Mouse (Mus musculus) induced T-regulatory cell, adult 2 months (primary cell): Measurements from ENCODE around the gene Heg1.

Experiments
- DNase-seq: peaks from one replicate; pipeline ENCODE4 v3.0.0-alpha.2; 2012; ENCODE audit warnings: low read depth

The Heg1 gene

DNA sequence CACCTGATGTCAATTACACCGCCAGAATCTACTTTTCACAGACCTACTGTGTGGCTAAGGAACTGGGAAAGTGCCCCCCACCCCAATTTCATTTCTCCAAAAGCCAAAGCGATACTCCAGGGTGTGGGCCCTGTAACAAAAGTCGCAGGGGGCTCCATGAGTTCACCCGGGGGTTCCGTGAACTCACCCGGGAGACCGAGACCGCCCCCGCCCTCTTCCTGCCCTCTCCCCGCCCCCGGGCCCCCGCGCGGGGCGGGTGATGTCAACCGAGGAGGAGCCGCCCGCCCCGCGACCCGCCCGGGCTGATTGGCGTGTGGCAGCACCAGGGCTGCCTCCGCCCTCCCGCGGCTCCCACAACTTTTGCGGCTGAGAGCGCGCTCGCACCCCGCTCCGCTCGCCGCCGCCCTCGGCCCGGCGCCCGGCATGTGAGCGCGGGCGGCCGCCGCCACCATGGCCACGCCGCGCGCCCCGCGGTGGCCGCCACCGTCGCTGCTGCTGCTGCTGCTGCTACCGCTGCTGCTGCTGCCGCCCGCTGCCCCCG is at the start of gene Heg1:
TSS of gene Heg1 (plus strand) at position 209 of the 541 bp plus-strand sequence.
- DNase-seq = peak; percentile 92

DNA sequence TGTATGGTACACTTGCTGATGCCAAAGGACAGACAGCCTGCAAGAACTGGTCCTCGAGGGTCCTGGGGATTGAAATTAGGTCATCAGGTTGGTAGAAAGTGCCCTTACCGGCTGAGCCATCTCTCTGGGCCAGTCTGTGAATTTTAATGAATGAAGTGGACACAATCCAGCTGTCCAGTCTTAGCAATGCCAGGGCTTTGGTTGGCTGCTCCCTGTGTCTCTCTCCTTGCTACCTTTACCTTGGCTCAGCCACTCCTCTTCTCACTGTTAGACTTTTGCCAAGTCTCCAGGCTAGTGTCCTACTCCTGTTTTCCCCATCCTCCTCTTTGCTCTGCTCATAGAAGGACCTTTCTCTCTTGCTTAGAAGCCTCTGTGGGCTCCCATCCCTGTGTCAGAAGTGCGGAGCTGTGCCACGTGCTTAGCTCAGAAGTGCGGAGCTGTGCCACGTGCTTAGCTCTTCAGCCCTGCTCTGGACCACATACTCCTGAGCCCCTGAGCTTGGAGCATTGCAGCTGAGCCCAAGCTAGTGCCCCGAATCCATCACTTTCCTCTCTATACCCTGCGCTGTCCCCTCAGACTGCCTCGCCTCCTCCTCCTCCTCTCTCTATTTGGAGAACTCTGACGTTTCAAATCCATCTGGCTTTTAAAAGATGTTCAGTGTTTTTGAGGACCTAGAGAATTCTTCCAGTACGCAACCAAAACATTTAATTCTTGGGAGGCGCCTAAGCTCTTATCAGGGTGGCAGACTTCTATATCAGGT is 48.2 kb upstream of the Heg1 start:
- no peak for DNase-seq

DNA sequence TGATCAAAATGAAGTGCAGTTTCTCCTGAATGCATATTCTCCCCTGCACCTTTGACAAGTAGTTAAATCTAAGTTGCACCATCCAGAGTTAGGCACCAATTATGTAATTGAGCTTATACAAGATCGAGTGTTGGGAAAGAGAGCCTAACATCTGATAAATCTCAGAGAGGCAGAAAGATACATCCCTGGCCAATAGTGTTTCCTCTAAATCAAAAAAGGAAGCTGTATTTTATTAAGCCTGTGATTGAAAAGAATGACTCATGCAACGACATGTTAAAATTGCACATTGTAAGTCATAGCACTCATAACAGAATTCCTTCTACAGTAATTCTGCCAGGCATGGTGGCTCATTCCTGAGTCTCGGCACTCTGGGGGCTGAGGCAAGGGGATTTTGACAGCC is 42.4 kb upstream of the Heg1 start:
- DNase-seq = no peak

DNA sequence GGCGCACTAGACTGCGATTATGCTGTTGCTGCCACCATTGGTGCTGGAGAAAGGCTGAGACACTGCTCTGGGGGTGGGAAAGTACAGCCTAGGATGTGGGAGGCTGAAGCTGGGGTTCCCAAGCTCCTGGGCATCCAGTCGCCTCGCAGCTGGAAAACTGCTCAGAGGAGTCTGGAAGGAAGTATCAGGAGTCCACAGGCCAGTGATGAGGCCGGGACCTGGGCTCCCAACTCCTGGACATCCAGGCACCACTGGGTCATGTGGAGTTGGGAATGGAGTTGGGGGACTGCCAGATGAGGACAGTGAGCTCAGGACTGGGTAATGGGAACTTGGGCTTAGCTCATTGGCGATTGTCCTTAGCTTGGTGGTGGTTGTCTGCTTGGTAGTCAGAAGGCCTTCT is 31.1 kb upstream of the Heg1 start:
- DNase-seq = no peak

DNA sequence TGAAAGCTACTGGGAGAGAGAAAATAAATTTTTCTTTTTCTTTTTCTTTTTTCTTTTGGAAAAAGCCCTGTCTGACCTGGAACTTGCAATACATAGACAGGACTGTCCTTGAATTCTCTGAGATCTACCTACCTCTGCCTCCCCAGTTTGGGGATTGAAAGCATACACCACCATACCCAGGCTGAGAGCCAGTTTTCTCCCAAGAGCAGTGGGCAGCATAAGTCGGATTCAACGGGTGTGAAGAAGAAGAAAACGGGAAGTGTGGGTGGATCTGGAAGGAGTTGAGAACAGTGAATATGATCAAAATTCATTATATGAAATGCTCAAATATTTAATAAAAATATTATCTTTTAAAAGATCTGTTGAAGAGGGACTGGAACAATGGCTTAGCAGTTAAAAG is 28.7 kb upstream of the Heg1 start:
- DNase-seq = no peak

DNA sequence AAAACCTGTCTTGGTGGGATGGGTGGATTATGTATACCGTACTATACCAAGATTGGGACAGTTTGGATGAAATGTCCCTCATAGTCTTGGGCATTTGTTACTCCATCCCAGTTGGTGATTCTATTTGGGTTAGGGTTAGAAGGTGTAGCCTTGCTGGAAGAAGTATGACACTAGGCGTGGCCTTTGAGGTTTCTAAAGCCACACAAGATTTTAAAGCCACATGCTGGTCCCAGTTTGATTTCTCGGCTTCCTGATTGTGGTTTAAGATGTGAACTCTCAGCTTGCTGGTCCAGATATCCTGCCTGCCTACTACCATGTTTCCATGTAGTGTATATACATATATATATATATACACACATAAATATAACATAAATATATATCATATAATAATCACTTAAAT is 27.0 kb upstream of the Heg1 start:
- no peak for DNase-seq

DNA sequence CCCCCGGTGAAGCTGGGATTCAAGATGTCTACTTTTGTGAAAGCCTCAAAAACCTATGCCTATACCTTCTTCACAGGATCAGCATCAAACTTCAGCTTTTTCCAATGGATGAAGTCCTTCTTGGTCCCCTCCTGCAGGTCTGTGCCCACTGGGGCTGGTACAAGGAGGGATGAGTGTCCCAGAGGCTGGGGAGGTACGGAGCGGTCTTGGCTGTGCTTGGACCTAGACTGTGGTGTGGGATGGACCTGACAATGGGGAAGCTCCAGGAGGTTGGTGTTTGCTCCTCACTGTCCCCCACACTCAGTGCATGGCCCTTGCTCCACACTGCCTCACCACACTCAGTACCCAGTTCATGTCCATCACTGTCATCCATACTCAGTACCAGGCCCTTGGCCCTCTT is 26.0 kb upstream of the Heg1 start:
- DNase-seq = no peak

DNA sequence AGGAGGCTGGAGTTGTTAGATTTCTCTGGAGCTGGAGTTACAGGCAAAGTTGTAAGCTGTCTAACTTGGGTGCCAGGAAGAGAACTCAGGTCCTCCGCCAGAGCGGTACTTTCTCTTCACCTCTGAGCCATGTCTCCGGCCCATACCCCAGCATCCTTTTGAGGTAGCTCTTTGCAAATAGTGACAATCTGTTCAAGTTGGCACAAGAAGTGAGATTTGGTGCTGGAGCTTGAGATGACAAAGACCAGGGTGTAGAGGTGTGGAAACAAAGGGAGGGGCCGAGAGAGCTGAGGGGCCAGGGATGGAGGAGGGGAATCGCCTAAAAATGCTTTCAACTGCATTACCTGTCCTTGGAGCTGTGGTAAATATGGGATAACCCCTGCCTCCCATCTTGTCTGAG is 24.6 kb upstream of the Heg1 start:
- no peak for DNase-seq

DNA sequence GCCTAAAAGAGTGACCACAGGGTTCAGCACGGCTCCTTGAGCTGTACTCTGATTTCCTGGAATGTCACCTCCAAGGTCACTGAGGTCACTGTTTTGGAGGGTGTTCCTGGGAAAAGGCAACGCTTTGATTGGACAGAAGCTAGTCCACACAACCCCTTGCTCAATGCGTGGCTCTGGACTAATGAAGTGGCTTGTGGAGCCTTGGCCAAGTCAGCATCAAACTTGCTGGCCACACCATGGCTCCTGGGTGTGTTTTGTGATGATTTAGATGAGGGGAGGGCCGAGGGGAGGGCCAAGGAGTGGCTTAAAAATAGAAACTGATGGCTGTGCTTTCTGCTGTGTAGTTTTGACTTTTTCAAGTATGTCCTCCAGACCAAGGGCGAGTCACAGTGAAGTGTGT is 24.0 kb upstream of the Heg1 start:
- DNase-seq = no peak

DNA sequence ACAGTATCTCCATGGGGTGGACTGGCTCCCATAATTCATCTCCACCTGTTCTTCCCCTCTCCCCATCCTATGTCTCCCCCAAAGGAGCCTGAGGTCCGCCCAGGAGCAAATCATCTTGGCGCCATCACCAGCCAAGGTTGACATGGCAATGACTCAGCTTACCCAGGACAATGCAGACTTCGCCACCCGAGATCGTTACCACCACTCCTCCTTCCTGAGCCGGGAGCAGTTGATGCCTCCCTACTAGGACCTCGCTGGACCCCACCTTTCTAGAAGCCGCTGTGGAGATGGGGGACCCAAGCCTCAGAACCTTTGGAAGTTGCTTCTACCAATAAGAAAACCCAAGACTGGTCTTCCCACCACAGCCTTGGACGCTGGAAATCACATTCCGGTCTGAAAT is 21.3 kb upstream of the Heg1 start:
- no peak for DNase-seq

DNA sequence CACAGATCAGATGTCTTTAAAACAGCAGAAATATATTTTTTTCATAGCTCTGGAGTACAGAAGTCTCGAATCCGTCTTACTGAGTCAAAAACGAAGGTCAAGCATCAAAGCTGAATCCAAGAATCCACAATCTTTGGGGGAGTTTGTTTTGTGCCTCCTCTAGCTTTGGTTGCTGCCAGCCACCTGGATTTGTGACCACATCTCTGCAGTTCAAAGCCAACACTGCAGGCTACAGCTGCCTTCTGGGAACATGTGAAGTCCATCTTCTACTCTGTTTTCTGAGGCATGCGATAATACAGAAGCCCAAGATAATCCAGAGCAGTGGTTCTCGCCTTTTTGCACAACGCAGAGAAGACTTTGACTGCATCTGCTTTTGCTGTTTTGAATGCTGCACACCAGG is 17.9 kb upstream of the Heg1 start:
- no peak for DNase-seq

DNA sequence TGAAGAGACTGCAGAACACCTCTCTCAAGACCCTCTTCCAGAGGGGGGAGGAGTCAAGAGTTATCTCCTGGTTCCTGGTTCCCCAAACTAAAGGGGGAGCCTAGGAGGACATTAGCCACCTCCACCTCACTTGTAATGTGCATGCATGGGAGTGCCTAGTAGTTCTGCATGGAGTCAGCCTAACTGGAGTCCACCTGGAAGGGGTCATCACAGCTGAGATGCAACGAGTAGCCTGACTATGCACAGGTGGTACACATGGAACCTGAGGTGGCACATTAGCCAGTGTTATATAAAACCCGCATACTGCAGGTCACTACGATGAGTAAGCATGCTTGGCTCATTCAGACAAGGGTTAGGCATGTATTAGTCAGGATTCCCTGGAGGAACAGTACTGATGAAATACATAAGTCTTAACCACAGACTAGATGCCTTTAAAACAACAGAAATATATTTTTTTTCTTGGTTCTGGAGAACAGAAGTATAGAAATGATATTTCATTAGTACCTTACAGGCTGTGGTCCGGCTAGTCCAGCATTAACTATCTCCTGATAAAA is 17.1 kb upstream of the Heg1 start:
- no peak for DNase-seq

DNA sequence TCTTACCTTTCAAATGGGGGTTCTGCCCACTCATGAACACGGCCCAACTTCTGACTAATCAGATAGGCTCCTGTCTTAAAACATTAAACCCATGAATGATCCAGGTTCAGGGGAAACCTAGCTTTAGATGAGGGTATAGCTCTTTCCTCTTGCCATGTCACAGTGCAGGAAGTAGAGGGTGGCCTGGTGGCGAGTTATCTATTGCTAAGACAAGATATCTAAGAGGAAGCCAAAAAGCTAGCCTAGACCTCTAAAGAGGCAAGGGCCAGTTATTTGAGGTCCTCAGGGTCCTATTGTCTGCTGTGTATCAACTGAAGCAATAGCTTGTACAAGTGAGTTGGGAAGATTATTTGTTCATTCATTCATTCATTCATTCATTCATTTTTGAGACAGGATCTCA is 15.7 kb upstream of the Heg1 start:
- no peak for DNase-seq

DNA sequence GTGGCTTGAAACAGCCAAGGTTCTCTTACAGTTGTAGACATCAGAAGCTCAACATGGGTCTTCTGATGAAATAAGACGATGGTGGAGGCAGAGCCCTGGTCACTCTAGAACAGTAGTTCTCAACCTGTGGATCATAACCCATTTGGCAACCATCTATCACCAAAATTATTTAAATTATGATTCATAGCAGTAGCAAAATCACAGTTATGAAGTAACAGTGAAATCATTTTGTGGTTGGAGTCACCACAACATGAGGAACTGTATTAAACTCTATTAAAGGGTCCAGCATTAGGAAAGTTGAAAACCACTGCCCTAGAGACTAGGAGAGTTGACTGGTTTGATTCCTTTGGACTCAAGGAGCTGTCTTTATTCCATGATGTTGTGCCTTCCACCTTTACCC is 15.1 kb upstream of the Heg1 start:
- DNase-seq = no peak

DNA sequence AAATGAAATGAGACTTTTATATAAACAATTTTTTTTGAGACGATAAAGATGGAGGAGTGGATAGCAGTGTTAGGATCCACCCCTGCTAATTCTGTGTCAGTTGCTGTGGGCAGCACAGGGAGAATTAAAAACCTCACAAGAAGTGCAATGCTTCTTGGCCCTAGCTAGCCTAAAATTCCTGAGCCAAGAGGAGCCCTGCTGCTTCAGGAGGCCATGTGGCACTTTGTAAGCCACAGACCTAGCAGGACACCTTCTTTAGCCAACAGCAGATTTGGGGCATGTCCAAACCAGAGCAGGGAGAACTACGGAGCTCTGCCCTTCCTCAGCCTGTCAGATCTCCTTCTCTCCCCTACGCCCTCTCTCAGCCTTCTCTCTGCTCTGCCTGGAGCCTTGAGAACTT is 13.8 kb upstream of the Heg1 start:
- DNase-seq = no peak

DNA sequence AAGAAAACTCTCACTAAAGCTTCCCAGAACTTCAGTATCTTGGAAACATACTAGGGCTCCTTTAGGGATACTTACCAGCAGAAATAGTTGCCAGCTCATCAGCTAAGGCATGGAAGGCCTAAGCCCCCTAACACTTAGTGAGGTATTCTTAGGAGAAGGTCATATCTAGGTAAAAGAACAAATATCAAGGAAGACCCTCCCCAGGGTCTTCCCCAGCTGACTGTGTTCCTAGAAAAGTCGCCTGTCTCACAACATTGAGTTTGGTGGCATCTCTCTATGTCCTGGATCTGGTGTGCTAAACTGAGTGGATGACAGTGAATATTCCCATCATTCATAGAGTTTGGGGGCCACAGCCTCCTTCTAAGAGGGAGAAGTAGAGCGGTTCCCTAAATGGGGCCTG is 13.2 kb upstream of the Heg1 start:
- no peak for DNase-seq

DNA sequence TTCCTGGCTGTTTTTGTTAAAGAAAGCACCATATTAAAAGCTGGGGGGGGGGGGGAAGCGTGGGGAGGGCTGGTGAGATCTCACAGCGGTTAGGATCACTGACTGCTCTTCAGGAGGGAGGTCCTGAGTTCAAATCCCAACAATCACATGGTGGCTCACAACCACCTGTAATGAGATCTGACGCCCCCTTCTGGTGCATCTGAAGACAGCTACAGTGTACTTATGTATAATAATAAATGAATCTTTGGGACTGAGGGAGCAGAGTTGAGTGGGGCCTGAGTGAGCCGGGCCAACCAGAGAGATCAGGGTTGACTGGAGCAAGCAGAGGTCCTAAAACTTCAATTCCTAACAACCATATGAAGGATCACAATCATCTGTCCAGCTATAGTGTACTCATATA is 12.0 kb upstream of the Heg1 start:
- DNase-seq = no peak

DNA sequence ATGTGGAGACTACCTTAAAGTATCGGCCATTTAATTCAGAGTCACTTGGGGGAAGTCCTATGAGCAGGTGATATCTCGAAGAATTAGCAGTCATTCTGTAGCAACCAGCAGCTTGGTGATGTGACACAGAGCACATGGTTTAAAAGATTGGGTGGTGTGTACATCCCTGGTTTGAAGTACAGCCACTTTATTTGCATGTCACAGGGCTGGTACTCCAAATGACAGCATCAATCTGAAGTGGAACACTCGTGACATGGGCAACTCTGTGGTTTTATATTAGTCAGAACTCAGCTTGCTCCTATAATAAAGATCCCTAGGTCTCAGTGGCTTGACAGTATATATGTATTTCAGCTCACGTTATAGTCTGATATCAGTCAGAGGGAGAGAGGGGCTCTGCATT is 11.5 kb upstream of the Heg1 start:
- no peak for DNase-seq

DNA sequence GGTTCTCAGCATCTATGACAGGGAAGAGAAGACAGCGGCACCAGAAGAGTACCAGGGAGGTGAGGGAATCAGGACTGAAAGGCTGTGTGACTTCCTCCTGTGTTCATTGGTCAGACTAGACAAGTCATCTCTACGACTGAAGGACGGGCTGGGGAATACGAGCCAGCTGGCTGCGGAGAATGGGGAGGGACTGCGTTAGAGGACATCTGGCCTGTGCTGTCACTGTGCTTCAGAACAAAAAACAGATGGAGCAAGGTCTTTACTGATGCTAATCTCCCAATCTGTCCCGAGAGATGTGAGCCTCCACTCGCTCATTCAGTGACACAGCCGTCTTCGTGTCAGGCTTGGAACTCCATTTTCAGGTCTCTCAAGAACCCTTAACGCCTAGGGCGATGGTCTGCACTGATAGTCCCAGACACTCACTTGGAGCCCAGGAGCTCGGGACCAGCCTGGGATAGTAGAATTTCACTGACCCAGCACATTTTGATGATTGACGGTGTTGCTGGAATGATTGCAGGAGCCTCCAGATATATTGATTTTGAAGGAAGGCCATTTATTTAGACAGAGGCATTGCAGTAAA is 10.6 kb upstream of the Heg1 start:
- DNase-seq = no peak

DNA sequence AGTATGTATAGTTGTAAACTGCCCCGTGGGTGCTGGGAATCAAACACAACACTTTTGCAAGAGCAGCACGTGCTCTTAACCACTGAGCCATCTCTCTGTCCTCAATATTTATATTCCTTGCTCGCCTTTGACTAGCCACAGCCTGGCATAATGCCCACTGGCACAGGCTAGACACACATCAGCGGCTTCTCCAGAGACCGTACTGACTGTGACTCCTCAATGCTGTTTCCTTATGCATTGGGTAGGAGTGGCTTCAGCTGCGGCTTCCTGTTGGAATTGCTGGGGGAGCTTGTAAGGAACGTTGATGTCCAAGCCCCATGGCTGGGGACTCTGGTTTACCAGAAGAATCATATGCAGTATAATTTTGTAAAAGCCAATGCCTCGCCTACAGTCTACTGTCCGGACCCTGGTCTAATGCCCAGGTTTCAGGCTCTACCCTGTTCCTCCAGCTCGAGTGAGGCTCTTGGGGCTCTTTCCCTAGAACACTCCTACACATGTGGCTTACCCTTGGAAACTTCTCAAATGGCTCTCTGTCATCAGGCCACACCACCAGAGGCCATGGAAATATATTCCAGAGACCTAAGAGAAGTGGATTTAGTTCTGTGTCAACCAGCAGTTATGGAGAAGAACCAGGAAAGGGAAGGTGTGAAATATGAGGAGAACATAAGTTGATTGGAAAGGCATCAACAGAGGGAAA is 8.9 kb upstream of the Heg1 start:
- DNase-seq = no peak

DNA sequence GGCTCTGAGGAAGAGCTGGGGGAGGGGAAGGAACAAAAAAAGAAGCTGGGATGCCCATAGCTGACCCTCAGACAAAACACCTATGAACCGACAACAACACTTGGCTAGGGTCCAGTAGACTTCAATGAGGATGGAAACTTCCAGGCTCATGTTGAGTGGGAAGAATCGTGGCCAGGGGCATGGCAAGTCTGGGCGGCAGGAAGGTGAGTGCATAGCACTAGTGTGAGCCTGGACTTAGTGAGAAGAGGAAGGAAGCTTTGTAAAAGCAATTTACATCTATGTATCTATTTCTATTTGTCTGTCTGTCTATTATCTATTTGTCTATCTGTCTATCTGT is 8.4 kb upstream of the Heg1 start:
- no peak for DNase-seq

DNA sequence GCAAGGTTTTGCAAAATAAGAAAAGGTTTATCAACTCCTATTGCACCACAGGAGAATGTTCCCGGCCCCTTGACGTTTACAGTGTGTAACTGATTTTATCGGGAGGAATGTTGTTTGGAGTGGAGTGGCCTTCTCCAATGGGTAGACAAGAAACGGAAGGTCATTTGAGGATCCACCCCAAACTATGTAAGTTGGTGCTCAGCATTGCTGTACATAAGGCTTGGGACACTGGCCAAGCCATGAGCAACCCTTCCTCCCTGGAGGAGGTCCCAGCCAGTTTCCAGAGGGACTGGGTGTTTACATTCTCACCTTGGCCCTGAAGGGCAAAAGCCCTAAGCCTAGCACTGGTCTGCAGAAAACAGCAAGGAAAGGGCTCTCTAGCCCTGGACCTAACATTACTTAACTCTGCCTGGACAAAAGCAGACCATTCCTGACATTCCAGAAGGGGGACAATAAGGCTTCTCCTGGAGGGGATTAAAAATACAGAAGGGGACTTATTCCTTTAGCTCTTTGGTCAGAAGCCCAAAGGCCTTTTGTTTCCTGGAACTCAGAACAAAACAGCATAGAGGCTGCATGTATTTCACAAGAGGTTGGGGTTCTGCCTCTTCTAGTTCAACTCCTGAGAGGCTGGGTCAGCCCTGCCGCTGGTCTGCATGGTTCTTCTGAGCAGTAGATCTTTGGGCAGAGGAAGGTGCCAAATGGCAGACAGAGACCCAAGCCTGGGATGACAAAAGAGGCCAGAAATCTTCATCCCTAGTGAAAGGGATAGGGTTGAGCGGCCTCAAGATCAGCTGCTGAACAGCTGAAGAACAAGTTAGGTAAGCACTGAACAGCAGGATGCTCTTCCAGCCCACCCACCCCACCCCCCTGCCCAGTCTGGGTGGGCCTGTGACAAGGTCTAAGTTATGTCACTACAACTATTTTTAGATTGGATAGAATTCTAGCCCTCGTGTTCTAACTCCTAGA is 7.5 kb upstream of the Heg1 start:
- DNase-seq = no peak
